Mouse (Mus musculus) brown adipose tissue, adult 24 weeks (tissue): ENCODE results near the gene Fxyd6. TPM values are rescaled to one million over a fixed set of nuclear protein-coding genes. Genes with fewer than 3 reads are reported as not detected.

Experiments
- H3K27ac ChIP-seq: fragments of 200-500 bp; replicated peaks from 2 replicates; pipeline ENCODE4 v1.5.1; 2012; ENCODE audit warnings: low read depth, mild to moderate bottlenecking, low read length
- H3K4me1 ChIP-seq: fragments of 200-500 bp; 2 replicates; pipeline ENCODE4 v1.6.1; 2012; ENCODE audit warnings: low read length, mixed read lengths; ENCODE audit not compliant: control insufficient read depth, insufficient read depth, insufficient read length
- H3K4me3 ChIP-seq: fragments of 200-500 bp; 2 replicates; pipeline ENCODE4 v1.5.1; 2012; ENCODE audit warnings: low read depth, mild to moderate bottlenecking, low read length, moderate library complexity; ENCODE audit not compliant: insufficient read depth
- polyA plus RNA-seq: library from polyadenylated mRNA; stranded (reverse); fragments of >200 nt; gene quantifications from 2 replicates; pipeline ENCODE4 v1.2.4, GENCODE M21; 2012; ENCODE audit not compliant: missing spikeins, insufficient read depth, insufficient read length

The Fxyd6 gene
- polyA plus RNA-seq, 1 experiment: 5.2 TPM

DNA sequence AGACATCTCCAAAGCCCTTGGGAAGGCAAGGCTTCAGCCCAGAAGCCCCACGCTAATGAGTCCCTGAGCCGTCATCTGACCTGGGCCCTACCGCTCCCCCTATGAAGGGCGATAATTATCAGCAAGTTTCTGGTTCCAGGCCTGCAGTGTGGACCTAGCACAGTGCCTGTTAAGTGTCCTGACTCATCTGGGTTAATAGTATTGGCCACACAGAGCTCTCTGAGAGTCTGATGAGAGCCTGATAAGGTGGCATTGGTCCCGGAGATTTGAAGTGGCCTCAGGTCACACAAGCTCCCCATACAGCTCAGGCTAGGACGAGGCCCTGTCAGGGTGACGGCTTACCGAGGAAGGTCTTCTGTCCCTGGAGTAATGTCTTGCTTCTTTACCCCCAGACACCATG is 19.6 kb downstream of the Fxyd6 start:
- Histone ChIP-seq H3K4me3 (no peak overlapping the region), H3K27ac (no peak overlapping the region), H3K4me1 (no peaks in the 10 kb centered on the region)

DNA sequence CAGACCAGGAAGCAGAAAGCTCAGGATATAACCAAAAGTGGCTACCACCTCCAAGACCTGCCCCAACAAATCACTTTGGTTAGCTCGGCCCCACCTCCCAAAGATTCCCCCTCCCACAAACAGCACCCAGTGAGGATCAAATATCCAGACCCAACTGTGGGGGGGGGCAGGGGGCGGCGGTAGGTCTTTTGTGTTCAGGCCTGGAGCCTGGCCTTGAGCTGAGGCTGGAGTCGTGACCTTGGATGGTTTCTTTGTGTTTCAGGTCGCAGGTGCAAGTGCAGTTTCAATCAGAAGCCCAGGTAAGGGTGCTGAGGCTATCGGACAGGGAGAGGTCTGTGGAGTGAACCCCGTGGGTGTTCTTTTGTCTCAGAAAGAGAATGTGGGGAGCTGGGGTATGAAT is 21.3 kb downstream of the Fxyd6 start:
- H3K27ac ChIP-seq: no peak overlapping the region
- H3K4me1 ChIP-seq: no peaks in the 10 kb centered on the region
- no peak overlapping the region for H3K4me3 ChIP-seq

DNA sequence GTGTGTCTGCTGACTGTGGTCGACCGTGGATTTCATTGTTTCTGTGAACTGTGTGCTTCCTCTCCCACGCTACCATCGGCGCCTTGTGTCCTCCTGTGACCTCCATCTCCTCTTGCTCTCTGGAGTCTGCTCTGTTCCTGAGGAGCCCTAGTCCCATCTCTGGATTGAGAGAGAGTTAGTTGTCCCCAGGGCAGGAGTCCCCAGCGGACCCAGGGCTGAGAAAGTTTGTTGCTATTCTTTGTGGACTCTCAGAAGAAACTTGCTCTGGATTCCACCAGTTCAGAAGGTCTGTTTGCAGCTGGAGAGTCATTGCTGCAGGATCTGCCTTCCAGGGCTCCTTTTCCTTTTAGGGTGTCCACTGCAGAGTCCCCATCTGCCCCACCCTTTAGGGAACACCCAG is 25.2 kb downstream of the Fxyd6 start:
- Histone ChIP-seq H3K4me1 (no peaks in the 10 kb centered on the region), H3K27ac (no peak overlapping the region), H3K4me3 (no peak overlapping the region)

DNA sequence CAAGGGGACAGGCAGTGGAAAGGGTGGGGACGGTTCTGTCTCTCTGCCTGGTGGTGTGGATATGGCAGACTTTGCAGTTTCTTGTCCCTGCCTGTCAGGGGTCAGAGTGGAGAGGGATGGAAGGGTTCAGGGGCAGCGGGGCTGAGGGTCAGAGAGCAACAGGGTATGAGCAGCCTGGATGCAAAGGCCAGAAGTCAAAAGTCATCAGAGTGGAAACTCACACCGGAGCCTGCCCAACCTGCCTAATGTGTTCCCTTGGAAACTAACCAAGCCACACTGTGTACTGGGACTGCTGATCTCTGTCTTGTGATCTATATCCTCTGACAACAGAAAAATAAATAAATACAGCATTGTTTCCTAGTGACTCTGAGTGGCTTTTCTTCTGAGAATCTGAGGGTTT is 25.8 kb downstream of the Fxyd6 start:
- no peak overlapping the region for H3K4me3 ChIP-seq
- no peaks in the 10 kb centered on the region for H3K4me1 ChIP-seq
- no peak overlapping the region for H3K27ac ChIP-seq

DNA sequence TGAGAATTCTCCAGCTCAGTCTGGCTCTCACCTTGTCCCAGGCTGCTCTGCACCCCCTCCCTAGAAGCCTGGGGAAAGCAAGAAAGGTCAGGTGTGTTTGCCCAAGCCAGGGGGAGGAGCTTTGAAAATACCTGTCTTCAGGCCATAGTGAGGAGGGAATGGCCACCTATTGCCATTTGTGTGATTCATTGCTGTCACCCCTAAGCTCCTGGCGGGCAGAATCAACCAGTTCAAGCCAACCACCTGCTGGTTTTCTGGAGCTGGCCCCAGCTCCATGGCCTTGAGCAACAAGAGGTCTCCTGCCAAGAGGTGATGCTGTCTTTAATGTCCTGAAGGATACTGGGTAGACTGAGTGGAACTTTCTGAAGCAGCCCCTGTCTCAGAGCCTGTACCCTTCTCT is 28.4 kb downstream of the Fxyd6 start:
- H3K27ac ChIP-seq: no peak overlapping the region
- no peaks in the 10 kb centered on the region for H3K4me1 ChIP-seq

DNA sequence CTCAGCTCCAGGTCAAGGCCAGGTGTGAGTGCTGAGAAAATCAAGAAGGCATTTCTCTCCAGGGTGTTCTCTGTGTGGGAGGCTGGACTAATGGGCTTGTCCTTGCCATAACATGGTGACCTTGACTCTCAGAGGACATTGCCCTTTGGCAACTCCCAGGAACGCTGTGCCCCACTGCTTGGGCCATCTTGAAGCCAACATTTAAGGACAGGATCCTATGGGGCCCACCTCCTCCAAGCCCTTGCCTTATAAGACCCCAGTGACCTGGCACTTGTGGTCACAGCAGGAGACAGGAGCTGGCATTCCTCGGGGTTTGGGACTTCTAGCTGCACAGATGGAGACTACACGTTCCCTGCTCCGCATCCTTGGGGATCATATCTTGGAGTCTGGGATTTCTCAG is 29.4 kb downstream of the Fxyd6 start, which contains the start of gene Fxyd2:
Gene Fxyd2, plus strand, starts transcription at position 236 of the 400 bp plus-strand sequence.
- Histone ChIP-seq H3K27ac (no peak within 1 kb of the TSS), H3K4me3 (no peak within 1 kb of the TSS), H3K4me1 (no peaks in the 10 kb centered on the region)

More for the DNA sequence above, 28.4 kb downstream of the Fxyd6 start:
- H3K4me3 ChIP-seq: no peak overlapping the region

DNA sequence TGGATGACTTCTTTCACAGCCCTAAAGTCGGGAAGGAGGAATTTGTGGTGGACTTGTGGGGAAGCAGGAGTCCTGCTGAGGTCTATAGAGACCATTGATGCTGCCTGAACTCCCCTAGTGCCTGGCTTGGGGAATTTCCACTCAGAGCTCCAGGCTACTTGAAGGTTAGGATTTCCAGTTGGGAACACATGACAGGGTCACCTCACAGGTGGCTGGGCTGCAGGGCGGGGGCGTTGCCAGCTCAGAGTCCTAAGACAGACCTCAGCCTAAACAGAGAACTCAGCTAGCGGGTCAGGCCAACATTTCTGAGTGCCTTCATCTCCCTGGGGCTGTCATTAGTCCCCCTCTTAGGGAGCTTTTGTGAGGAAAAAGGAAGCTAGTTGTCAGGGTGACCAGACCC is 31.9 kb downstream of the Fxyd6 start:
- H3K4me3 ChIP-seq: no peak overlapping the region
- H3K27ac ChIP-seq: no peak overlapping the region
- no peaks in the 10 kb centered on the region for H3K4me1 ChIP-seq

DNA sequence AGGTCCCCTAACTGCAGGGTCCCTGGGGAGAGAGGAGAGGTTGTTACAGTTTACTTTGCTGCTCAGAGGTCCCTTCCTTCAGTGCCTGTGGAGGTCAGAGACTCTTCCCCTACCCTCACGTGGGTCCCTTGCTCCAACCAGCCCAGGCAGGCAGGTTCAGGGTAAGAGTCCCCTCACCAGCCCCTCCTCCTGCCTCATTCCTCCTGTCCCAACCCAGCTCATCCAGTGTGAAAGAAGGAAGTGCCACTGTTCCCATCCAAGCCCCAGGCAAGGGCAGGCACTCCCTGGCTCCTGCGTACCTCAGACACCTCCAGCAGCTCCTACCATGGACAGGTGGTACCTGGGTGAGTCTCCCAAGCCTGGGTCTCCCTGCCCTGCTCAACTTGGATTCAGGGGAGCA is 33.0 kb downstream of the Fxyd6 start:
- Histone ChIP-seq H3K27ac (no peak overlapping the region), H3K4me3 (no peak overlapping the region), H3K4me1 (no peaks in the 10 kb centered on the region)

DNA sequence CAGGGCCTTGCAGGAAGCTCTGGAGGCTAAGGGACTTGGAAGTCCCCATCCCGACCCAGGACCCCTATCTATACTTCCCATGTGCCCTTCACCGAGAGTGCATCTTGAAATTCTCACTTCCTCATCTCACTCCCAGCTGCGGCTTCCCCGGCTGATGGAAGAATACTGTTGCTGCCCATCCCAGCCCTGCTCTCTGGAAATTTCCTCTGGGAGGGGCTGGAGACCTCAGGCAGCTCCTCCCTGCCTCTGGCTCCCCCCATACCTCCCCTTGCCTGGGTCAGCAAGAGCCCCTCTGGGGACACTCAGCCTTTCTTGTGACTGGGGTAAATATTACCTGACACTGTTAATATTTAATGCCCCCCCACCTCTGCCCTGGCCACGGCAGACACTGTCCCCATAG is 35.7 kb downstream of the Fxyd6 start:
- H3K4me3 ChIP-seq: no peak overlapping the region
- peak overlapping the region; percentile 74 for H3K27ac ChIP-seq
- H3K4me1 ChIP-seq: no peaks in the 10 kb centered on the region

DNA sequence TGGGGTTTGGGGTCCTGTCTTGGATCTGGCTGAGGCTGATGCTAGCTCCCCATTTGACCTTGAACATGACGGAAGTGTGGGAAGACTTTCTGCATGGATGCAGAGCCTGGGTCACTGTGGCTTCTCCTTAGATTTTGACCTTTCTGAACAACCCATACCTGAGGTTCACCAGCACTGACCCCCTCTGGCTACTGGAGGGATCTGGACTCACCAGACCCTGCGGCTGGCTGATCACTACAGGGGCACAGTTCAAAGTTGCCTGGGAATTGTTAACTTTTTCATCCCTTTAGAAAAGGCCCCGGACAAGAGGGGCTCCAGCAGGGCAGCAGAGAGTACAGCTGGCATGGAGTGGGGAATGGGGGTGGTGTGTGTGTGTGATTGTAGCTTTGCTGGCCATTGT is 36.8 kb downstream of the Fxyd6 start:
- Histone ChIP-seq H3K27ac (no peak overlapping the region), H3K4me1 (no peaks in the 10 kb centered on the region), H3K4me3 (no peak overlapping the region)

DNA sequence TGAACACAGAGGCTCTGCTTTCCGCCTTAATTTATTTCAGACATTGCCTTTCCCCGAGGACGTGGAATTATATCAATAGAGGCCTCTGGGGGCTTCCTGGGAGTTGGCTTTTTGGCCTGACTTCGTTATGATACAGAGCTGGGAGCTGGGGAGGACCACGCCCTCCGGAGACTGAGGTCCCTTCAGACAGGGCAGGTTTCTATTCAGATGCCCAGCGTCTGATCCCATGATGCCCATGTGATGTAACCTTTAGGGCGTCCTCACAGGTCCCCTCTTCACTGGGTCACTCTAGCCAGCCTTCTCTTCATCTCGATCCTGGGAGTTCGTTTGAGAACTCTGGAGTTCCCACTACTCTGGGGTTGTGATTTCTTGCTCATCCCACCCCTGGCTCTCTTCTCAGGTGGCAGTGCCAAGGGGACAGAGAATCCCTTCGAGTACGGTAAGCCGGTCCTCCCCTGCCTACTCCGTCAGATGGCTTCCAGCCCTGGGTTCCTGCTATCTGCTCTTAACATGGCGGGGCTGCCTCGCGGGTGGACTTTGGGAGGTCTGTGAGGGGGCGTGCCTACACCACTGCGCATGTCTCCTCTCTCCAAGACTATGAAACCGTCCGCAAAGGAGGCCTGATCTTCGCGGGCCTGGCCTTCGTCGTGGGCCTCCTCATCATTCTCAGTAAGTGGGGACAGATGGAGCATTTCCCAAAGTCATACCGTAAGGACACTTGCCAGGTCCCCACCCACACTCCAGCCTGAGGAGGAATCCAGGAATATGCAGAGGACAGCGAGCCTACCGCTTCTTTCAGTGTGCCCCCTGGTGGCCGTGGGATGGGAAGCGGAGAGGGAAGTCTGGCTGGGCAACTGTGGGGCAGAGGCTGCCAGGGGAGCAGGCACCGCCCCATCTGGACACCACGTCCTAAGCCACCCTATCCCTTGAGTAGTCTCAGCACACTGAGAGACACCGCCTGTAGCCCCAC is 38.0 kb downstream of the Fxyd6 start:
- Histone ChIP-seq H3K4me1 (no peaks in the 10 kb centered on the region), H3K4me3 (peak overlapping the region; percentile 40; the same call in 1 of the 2 replicates), H3K27ac (no peak overlapping the region)

DNA sequence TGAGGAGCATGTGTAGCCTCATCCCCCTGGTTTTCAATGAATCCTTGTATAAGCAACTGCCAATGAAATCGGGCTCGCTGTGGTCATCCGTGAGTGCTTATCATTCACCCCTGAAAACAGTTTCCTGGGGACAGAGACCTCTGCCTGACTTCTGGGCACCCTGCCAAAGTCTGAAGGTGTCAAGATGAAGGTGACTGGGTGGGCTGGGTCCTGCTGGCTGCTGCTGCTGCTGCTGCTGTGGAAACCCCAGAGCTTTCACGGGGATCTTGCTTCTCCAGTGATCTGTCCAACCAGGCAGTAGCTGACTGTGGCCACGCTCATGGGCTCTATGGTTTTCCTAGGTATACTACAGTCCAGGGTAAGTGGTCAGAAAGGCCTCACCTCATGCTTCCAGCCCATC is 40.2 kb downstream of the Fxyd6 start:
- H3K27ac ChIP-seq: no peak overlapping the region
- H3K4me3 ChIP-seq: no peak overlapping the region
- H3K4me1 ChIP-seq: no peaks in the 10 kb centered on the region

DNA sequence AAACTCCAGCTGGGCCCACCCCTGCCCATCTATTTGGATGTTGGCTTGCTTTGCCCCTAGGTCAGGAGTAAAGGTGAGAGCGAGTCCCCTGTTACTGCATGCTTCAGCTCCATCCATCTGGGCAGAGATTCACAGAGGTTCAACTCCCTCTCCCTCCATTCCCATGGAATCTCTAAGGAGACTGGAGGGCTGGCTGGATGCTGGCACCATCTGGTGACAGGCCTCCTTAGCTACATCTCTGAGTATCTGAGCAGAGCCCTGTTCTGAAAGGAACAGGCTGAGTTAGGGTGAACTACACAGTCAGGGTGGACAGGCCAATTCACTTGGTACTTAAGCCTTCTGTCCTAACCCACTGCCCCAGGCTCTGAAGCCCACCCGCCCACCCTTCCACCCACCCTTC is 40.6 kb downstream of the Fxyd6 start:
- no peak overlapping the region for H3K4me3 ChIP-seq
- no peaks in the 10 kb centered on the region for H3K4me1 ChIP-seq
- H3K27ac ChIP-seq: no peak overlapping the region

DNA sequence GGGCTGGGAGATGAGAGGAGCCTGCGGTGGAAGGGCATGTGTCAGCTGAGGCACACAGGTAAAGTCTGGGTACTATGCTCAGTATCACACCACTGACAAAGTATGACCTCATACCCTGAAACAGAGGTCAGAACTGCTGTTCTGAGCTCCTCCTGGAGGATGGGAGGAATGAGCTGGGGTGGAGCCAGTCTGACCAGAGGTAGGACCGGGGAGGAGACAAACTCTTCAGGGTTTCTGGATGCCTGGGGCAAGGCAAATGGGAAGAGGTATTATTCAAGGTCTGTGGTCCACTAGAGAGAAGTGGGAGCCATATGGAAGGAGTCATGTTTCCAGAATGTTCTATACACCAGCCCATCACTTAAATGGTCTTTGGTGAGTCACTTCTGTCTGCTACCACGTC is 41.1 kb downstream of the Fxyd6 start:
- Histone ChIP-seq H3K4me3 (no peak overlapping the region), H3K4me1 (no peaks in the 10 kb centered on the region), H3K27ac (no peak overlapping the region)

DNA sequence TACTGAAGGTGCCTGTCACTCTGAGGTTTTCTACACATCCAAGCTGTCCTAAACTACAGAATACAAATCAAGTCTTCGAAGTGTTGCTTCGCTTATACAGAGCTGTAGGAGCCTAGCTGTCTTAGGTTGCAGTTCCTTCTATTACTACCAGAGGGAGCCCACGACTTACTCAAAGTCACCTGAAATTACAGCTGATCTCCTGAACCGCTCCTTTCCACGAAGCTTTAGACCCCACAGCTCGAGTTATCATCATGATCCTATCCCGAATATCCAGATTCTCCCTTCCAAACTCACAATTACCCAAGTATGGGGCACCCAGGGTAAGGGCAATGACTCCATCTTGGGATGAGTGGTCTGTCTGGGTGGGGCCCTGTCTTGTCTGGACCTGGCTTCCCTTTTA is 41.8 kb downstream of the Fxyd6 start:
- no peaks in the 10 kb centered on the region for H3K4me1 ChIP-seq
- H3K4me3 ChIP-seq: no peak overlapping the region
- no peak overlapping the region for H3K27ac ChIP-seq

DNA sequence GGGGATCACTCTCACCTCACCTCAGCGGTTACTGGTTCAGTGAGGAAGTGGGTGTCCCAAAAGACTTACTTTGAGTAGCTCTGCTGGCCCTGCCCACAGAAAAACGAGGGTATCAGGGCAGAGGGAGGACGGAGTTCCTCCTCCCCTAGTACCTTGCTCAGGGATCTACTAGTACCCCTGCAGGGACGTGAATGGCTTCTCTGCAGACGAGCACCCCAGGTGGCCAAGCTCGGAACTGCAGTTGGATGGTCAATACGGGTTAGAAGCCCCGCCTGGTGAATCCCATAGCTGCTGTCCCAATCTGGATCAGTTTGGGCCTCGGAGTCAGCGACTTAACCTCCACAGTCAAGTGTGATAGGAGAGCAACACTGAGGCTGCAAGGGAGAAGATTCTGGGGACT is 42.3 kb downstream of the Fxyd6 start:
- Histone ChIP-seq H3K4me3 (no peak overlapping the region), H3K27ac (no peak overlapping the region), H3K4me1 (no peaks in the 10 kb centered on the region)
